Mouse (Mus musculus): ENCODE measurements around the gene Mtx3.

The Mtx3 gene

GRCm38 (mm10) chr13:92865358-92865757 lies 20.8 kb downstream of the Mtx3 start:
- Histone ChIP-seq H3K27me3 (ENCODE audit: control insufficient read depth, insufficient read depth, low read length, poor library complexity, severe bottlenecking) (no peaks in the 10 kb centered on the region), H3K36me3 (ENCODE audit: control insufficient read depth, insufficient read depth, low read length, poor library complexity, severe bottlenecking) (no peaks in the 10 kb centered on the region)
- DNase-seq (ENCODE audit: low read depth, low spot score): no peak

GRCm38 (mm10) chr13:92866680-92867079 lies 22.1 kb downstream of the Mtx3 start:
- no peaks in the 10 kb centered on the region for H3K27me3 ChIP-seq (ENCODE audit: control insufficient read depth, insufficient read depth, low read length, poor library complexity, severe bottlenecking)
- peak; percentile 3 for DNase-seq (ENCODE audit: low read depth, low spot score)
- no peaks in the 10 kb centered on the region for H3K36me3 ChIP-seq (ENCODE audit: control insufficient read depth, insufficient read depth, low read length, poor library complexity, severe bottlenecking)

GRCm38 (mm10) chr13:92879514-92879913 lies 35.0 kb downstream of the Mtx3 start:
- Histone ChIP-seq H3K36me3 (ENCODE audit: control insufficient read depth, insufficient read depth, low read length, poor library complexity, severe bottlenecking) (no peaks in the 10 kb centered on the region), H3K27me3 (ENCODE audit: control insufficient read depth, insufficient read depth, low read length, poor library complexity, severe bottlenecking) (no peaks in the 10 kb centered on the region)
- DNase-seq (ENCODE audit: low read depth, low spot score): no peak

- no peaks in the 10 kb centered on the region for H3K27me3 ChIP-seq (ENCODE audit: control insufficient read depth, insufficient read depth, low read length, poor library complexity, severe bottlenecking)
- DNase-seq (ENCODE audit: low read depth, low spot score): no peak
- H3K36me3 ChIP-seq (ENCODE audit: control insufficient read depth, insufficient read depth, low read length, poor library complexity, severe bottlenecking): no peaks in the 10 kb centered on the region
Measured at GRCm38 (mm10) chr13:92879933-92880332, 35.4 kb downstream of the Mtx3 start.

GRCm38 (mm10) chr13:92880589-92880988 lies 36.0 kb downstream of the Mtx3 start:
- no peak for DNase-seq (ENCODE audit: low read depth, low spot score)
- Histone ChIP-seq H3K36me3 (ENCODE audit: control insufficient read depth, insufficient read depth, low read length, poor library complexity, severe bottlenecking) (no peaks in the 10 kb centered on the region), H3K27me3 (ENCODE audit: control insufficient read depth, insufficient read depth, low read length, poor library complexity, severe bottlenecking) (no peaks in the 10 kb centered on the region)

GRCm38 (mm10) chr13:92882271-92882985 lies 37.9 kb downstream of the Mtx3 start:
- DNase-seq (ENCODE audit: low read depth, low spot score): no peak

GRCm38 (mm10) chr13:92882986-92883720 lies 38.6 kb downstream of the Mtx3 start:
- no peak for DNase-seq (ENCODE audit: low read depth, low spot score)
- Histone ChIP-seq H3K27me3 (ENCODE audit: control insufficient read depth, insufficient read depth, low read length, poor library complexity, severe bottlenecking) (no peaks in the 10 kb centered on the region), H3K36me3 (ENCODE audit: control insufficient read depth, insufficient read depth, low read length, poor library complexity, severe bottlenecking) (no peaks in the 10 kb centered on the region)

More at GRCm38 (mm10) chr13:92882271-92882985, 37.9 kb downstream of the Mtx3 start:
- Histone ChIP-seq H3K36me3 (ENCODE audit: control insufficient read depth, insufficient read depth, low read length, poor library complexity, severe bottlenecking) (no peaks in the 10 kb centered on the region), H3K27me3 (ENCODE audit: control insufficient read depth, insufficient read depth, low read length, poor library complexity, severe bottlenecking) (no peaks in the 10 kb centered on the region)

GRCm38 (mm10) chr13:92884206-92884605 lies 39.6 kb downstream of the Mtx3 start:
- DNase-seq (ENCODE audit: low read depth, low spot score): no peak
- Histone ChIP-seq H3K27me3 (ENCODE audit: control insufficient read depth, insufficient read depth, low read length, poor library complexity, severe bottlenecking) (no peaks in the 10 kb centered on the region), H3K36me3 (ENCODE audit: control insufficient read depth, insufficient read depth, low read length, poor library complexity, severe bottlenecking) (no peaks in the 10 kb centered on the region)

- no peaks in the 10 kb centered on the region for H3K27me3 ChIP-seq (ENCODE audit: control insufficient read depth, insufficient read depth, low read length, poor library complexity, severe bottlenecking)
- no peak for DNase-seq (ENCODE audit: low read depth, low spot score)
Measured at GRCm38 (mm10) chr13:92884930-92885329, 40.4 kb downstream of the Mtx3 start.

GRCm38 (mm10) chr13:92899087-92899486 lies 54.5 kb downstream of the Mtx3 start:
- Histone ChIP-seq H3K36me3 (ENCODE audit: control insufficient read depth, insufficient read depth, low read length, poor library complexity, severe bottlenecking) (no peaks in the 10 kb centered on the region), H3K27me3 (ENCODE audit: control insufficient read depth, insufficient read depth, low read length, poor library complexity, severe bottlenecking) (no peaks in the 10 kb centered on the region)
- DNase-seq (ENCODE audit: low read depth, low spot score): no peak

More at GRCm38 (mm10) chr13:92884930-92885329, 40.4 kb downstream of the Mtx3 start:
- H3K36me3 ChIP-seq (ENCODE audit: control insufficient read depth, insufficient read depth, low read length, poor library complexity, severe bottlenecking): no peaks in the 10 kb centered on the region

GRCm38 (mm10) chr13:92903291-92903690 lies 58.7 kb downstream of the Mtx3 start:
- Histone ChIP-seq H3K27me3 (ENCODE audit: control insufficient read depth, insufficient read depth, low read length, poor library complexity, severe bottlenecking) (no peaks in the 10 kb centered on the region), H3K36me3 (ENCODE audit: control insufficient read depth, insufficient read depth, low read length, poor library complexity, severe bottlenecking) (no peaks in the 10 kb centered on the region)
- no peak for DNase-seq (ENCODE audit: low read depth, low spot score)

GRCm38 (mm10) chr13:92905944-92906343 lies 61.4 kb downstream of the Mtx3 start:
- Histone ChIP-seq H3K27me3 (ENCODE audit: control insufficient read depth, insufficient read depth, low read length, poor library complexity, severe bottlenecking) (no peaks in the 10 kb centered on the region), H3K36me3 (ENCODE audit: control insufficient read depth, insufficient read depth, low read length, poor library complexity, severe bottlenecking) (no peaks in the 10 kb centered on the region)
- no peak for DNase-seq (ENCODE audit: low read depth, low spot score)

- DNase-seq (ENCODE audit: low read depth, low spot score): no peak
- no peaks in the 10 kb centered on the region for H3K36me3 ChIP-seq (ENCODE audit: control insufficient read depth, insufficient read depth, low read length, poor library complexity, severe bottlenecking)
- no peaks in the 10 kb centered on the region; the same call in 1 of the 2 replicates for H3K27me3 ChIP-seq (ENCODE audit: control insufficient read depth, insufficient read depth, low read length, poor library complexity, severe bottlenecking)
Measured at GRCm38 (mm10) chr13:92907366-92907765, 62.8 kb downstream of the Mtx3 start.
